Mouse (Mus musculus): ENCODE data around the gene Tpm3-rs7. TPM values are rescaled to one million over a fixed set of nuclear protein-coding genes. Genes with fewer than 3 reads are reported as not detected.
"Not testable (repeated sequence)": the region's sequence is repeated elsewhere in the genome, so short reads cannot be mapped to it uniquely, and the experiment has no call there.

Tpm3-rs7 gene
- 50.8 and 52.9 TPM in 2 replicates for total RNA-seq (2021)
- long read RNA-seq, transcript Tpm3-rs7-201 (1 exons, 2,147 nt): major isoform, 64 of 64 reads
- long read RNA-seq, partial matches to known transcripts: 0 of 64 reads
- long read RNA-seq, other reads (novel, unspliced or antisense): 0 of 64 reads

- not testable (repeated sequence) for DNase-seq
Observed at GRCm38 (mm10) chr14:113314499-113314898, at the start of gene Tpm3-rs7. Gene Tpm3-rs7 (plus strand): TSS chr14:113314608.

- no peak for DNase-seq
Observed at GRCm38 (mm10) chr14:113317023-113317422, 2.6 kb downstream of the Tpm3-rs7 start.

GRCm38 (mm10) chr14:113363361-113363760, 49.0 kb downstream of the Tpm3-rs7 start:
- no peak for DNase-seq

All from adrenal gland, postnatal 25 days (tissue).